Mouse (Mus musculus) cerebellum, postnatal 4 days (tissue): ENCODE results near the gene Ckmt2.

Experiments used
- DNase-seq, 2 experiments: peaks; one replicate each; pipeline ENCODE4 v3.0.0; 2022; ENCODE audit warnings: low spot score in 2 of 2, mixed read lengths in 1 of 2

Ckmt2 gene

GRCm38 (mm10) chr13:91876741-91877349 is at the start of gene Ckmt2:
Ckmt2 (minus strand) TSS chr13:91876885.
- no peak for DNase-seq

- no peak for DNase-seq
Observed at GRCm38 (mm10) chr13:91921010-91921409, 44.3 kb upstream of the Ckmt2 start.

- no peak for DNase-seq
Observed at GRCm38 (mm10) chr13:91918764-91919163, 42.1 kb upstream of the Ckmt2 start.

- no peak for DNase-seq
Observed at GRCm38 (mm10) chr13:91917835-91918234, 41.1 kb upstream of the Ckmt2 start.

- no peak for DNase-seq
Observed at GRCm38 (mm10) chr13:91916308-91916707, 39.6 kb upstream of the Ckmt2 start.

GRCm38 (mm10) chr13:91915582-91916239 is 39.0 kb upstream of the Ckmt2 start:
- peak in 1 of 2 experiments; percentile 6 for DNase-seq

- DNase-seq: no peak
Observed at GRCm38 (mm10) chr13:91915192-91915581, 38.5 kb upstream of the Ckmt2 start.

- DNase-seq: no peak
Observed at GRCm38 (mm10) chr13:91911652-91912051, 35.0 kb upstream of the Ckmt2 start.

- no peak for DNase-seq
Observed at GRCm38 (mm10) chr13:91911211-91911610, 34.5 kb upstream of the Ckmt2 start.

GRCm38 (mm10) chr13:91908202-91908980 is 31.7 kb upstream of the Ckmt2 start:
- DNase-seq: peak; percentile 59 to 70

GRCm38 (mm10) chr13:91906338-91906737 is 29.7 kb upstream of the Ckmt2 start:
- no peak for DNase-seq

GRCm38 (mm10) chr13:91896476-91896875 is 19.8 kb upstream of the Ckmt2 start:
- DNase-seq: no peak

GRCm38 (mm10) chr13:91893132-91893531 is 16.4 kb upstream of the Ckmt2 start:
- DNase-seq: no peak

- DNase-seq: no peak
Observed at GRCm38 (mm10) chr13:91890031-91890619, 13.4 kb upstream of the Ckmt2 start.

- no peak for DNase-seq
Observed at GRCm38 (mm10) chr13:91884714-91885386, 8.2 kb upstream of the Ckmt2 start.

GRCm38 (mm10) chr13:91881837-91882480 is 5.3 kb upstream of the Ckmt2 start:
- peak; percentile 52 to 65 for DNase-seq

- DNase-seq: no peak
Observed at GRCm38 (mm10) chr13:91880256-91880655, 3.6 kb upstream of the Ckmt2 start.

GRCm38 (mm10) chr13:91877996-91878395 is 1.3 kb upstream of the Ckmt2 start:
- no peak for DNase-seq

GRCm38 (mm10) chr13:91877350-91877749 is 665 bp upstream of the Ckmt2 start:
- DNase-seq: no peak

GRCm38 (mm10) chr13:91875581-91875980 is 1.1 kb downstream of the Ckmt2 start:
- no peak for DNase-seq

- no peak for DNase-seq
Observed at GRCm38 (mm10) chr13:91874565-91874964, 2.1 kb downstream of the Ckmt2 start.
